Mouse (Mus musculus): ENCODE data around the gene Gcnt1. TPM values are rescaled to one million over a fixed set of nuclear protein-coding genes. Genes with fewer than 3 reads are reported as not detected.

Gene Gcnt1
- polyA plus RNA-seq, 1 experiment from 2014 or later: 19.0 TPM

GRCm38 (mm10) chr19:17396802-17397201, 24.2 kb upstream of the Gcnt1 start:
- Histone ChIP-seq H3K27me3 (peaks cover 7% of the 10 kb centered on the region; the same call in 1 of the 2 replicates), H3K4me2 (no peak overlapping the region), H3K4me1 (replicated peaks) (peaks cover 37% of the 10 kb centered on the region), H3K4me3 (replicated peaks) (no peak overlapping the region), H3K27ac (replicated peaks) (no peak overlapping the region), H3K9ac (no peak overlapping the region), H3K9me3 (replicated peaks) (no peaks in the 10 kb centered on the region), H3K36me3 (replicated peaks) (peaks cover 47% of the 10 kb centered on the region)
- no peak for ATAC-seq (ENCODE audit: insufficient read depth)
- WGBS (ENCODE audit: insufficient replicate concordance): 37% methylated on average over 4 of the region's 4 CpGs

GRCm38 (mm10) chr19:17393841-17394591, 21.4 kb upstream of the Gcnt1 start, which contains the start of gene Rfk:
TSS of gene Rfk (plus strand) at chr19:17394043.
- H3K27ac ChIP-seq (replicated peaks): peak within 1 kb of the TSS; percentile 90
- under 1% methylated on average over 82 of the region's 83 CpGs for WGBS (ENCODE audit: insufficient replicate concordance)
- peaks cover 40% of the 10 kb centered on the region for H3K4me1 ChIP-seq (replicated peaks)
- H3K27me3 ChIP-seq: peaks cover 7% of the 10 kb centered on the region; the same call in 1 of the 2 replicates
- ATAC-seq (ENCODE audit: insufficient read depth): peak; percentile 96
- peak within 1 kb of the TSS; percentile 82 for H3K4me2 ChIP-seq
- peak within 1 kb of the TSS; percentile 98 for H3K4me3 ChIP-seq (replicated peaks)
- no peaks in the 10 kb centered on the region for H3K9me3 ChIP-seq (replicated peaks)
- peak within 1 kb of the TSS; percentile 97 for H3K9ac ChIP-seq
- H3K36me3 ChIP-seq (replicated peaks): peaks cover 30% of the 10 kb centered on the region

- ATAC-seq (ENCODE audit: insufficient read depth): no peak
- H3K9ac ChIP-seq: no peak overlapping the region
- H3K4me3 ChIP-seq (replicated peaks): no peak overlapping the region
- H3K4me1 ChIP-seq (replicated peaks): peaks cover 42% of the 10 kb centered on the region
- H3K27ac ChIP-seq (replicated peaks): no peak overlapping the region
- peaks cover 19% of the 10 kb centered on the region for H3K36me3 ChIP-seq (replicated peaks)
- peaks cover 7% of the 10 kb centered on the region; the same call in 1 of the 2 replicates for H3K27me3 ChIP-seq
- H3K4me2 ChIP-seq: peak overlapping the region; percentile 82
- WGBS (ENCODE audit: insufficient replicate concordance): 28% methylated on average over 3 of the region's 3 CpGs
- H3K9me3 ChIP-seq (replicated peaks): no peaks in the 10 kb centered on the region
These were observed 20.2 kb upstream of the Gcnt1 start for GRCm38 (mm10) chr19:17392866-17393265.

- Histone ChIP-seq H3K27me3 (peaks cover 7% of the 10 kb centered on the region; the same call in 1 of the 2 replicates), H3K36me3 (replicated peaks) (no peaks in the 10 kb centered on the region), H3K4me2 (no peak overlapping the region), H3K9ac (no peak overlapping the region), H3K27ac (replicated peaks) (no peak overlapping the region), H3K9me3 (replicated peaks) (no peaks in the 10 kb centered on the region), H3K4me1 (replicated peaks) (peaks cover 19% of the 10 kb centered on the region), H3K4me3 (replicated peaks) (no peak overlapping the region)
- no peak for ATAC-seq (ENCODE audit: insufficient read depth)
- 16% methylated on average over 2 of the region's 2 CpGs for WGBS (ENCODE audit: insufficient replicate concordance)
These were observed 15.8 kb upstream of the Gcnt1 start for GRCm38 (mm10) chr19:17388404-17388803.

GRCm38 (mm10) chr19:17386424-17386823, 13.8 kb upstream of the Gcnt1 start:
- no peak overlapping the region for H3K4me3 ChIP-seq (replicated peaks)
- WGBS (ENCODE audit: insufficient replicate concordance): 76% methylated on average over 6 of the region's 6 CpGs
- H3K4me2 ChIP-seq: no peak overlapping the region
- no peaks in the 10 kb centered on the region for H3K27me3 ChIP-seq
- no peak overlapping the region for H3K9ac ChIP-seq
- ATAC-seq (ENCODE audit: insufficient read depth): no peak
- no peak overlapping the region for H3K27ac ChIP-seq (replicated peaks)
- peaks cover 11% of the 10 kb centered on the region; the same call in 1 of the 2 replicates for H3K4me1 ChIP-seq (replicated peaks)
- no peaks in the 10 kb centered on the region for H3K36me3 ChIP-seq (replicated peaks)
- H3K9me3 ChIP-seq (replicated peaks): no peaks in the 10 kb centered on the region

- Histone ChIP-seq H3K4me2 (no peak overlapping the region), H3K9ac (no peak overlapping the region), H3K4me3 (replicated peaks) (no peak overlapping the region), H3K9me3 (replicated peaks) (no peaks in the 10 kb centered on the region), H3K36me3 (replicated peaks) (no peaks in the 10 kb centered on the region), H3K27ac (replicated peaks) (no peak overlapping the region), H3K27me3 (no peaks in the 10 kb centered on the region), H3K4me1 (replicated peaks) (peaks cover 11% of the 10 kb centered on the region; the same call in 1 of the 2 replicates)
- WGBS (ENCODE audit: insufficient replicate concordance): 19% methylated on average over 1 of the region's 1 CpGs
- no peak for ATAC-seq (ENCODE audit: insufficient read depth)
These were observed 12.8 kb upstream of the Gcnt1 start for GRCm38 (mm10) chr19:17385426-17385825.

- Histone ChIP-seq H3K27me3 (no peaks in the 10 kb centered on the region), H3K9me3 (replicated peaks) (no peaks in the 10 kb centered on the region), H3K36me3 (replicated peaks) (no peaks in the 10 kb centered on the region), H3K4me1 (replicated peaks) (peaks cover 11% of the 10 kb centered on the region; the same call in 1 of the 2 replicates), H3K9ac (no peak overlapping the region), H3K27ac (replicated peaks) (no peak overlapping the region), H3K4me2 (no peak overlapping the region), H3K4me3 (replicated peaks) (no peak overlapping the region)
- peak; percentile 68 for ATAC-seq (ENCODE audit: insufficient read depth)
- 32% methylated on average over 4 of the region's 4 CpGs for WGBS (ENCODE audit: insufficient replicate concordance)
These were observed 12.4 kb upstream of the Gcnt1 start for GRCm38 (mm10) chr19:17385022-17385421.

GRCm38 (mm10) chr19:17382807-17383397, 10.3 kb upstream of the Gcnt1 start:
- H3K9me3 ChIP-seq (replicated peaks): no peaks in the 10 kb centered on the region
- 42% methylated on average over 6 of the region's 6 CpGs for WGBS (ENCODE audit: insufficient replicate concordance)

GRCm38 (mm10) chr19:17380549-17380948, 7.9 kb upstream of the Gcnt1 start:
- Histone ChIP-seq H3K36me3 (replicated peaks) (no peaks in the 10 kb centered on the region), H3K27me3 (no peaks in the 10 kb centered on the region), H3K9me3 (replicated peaks) (no peaks in the 10 kb centered on the region), H3K4me2 (no peak overlapping the region), H3K4me3 (replicated peaks) (no peak overlapping the region), H3K9ac (no peak overlapping the region), H3K27ac (replicated peaks) (no peak overlapping the region), H3K4me1 (replicated peaks) (peaks cover 8% of the 10 kb centered on the region; the same call in 1 of the 2 replicates)
- WGBS (ENCODE audit: insufficient replicate concordance): 41% methylated on average over 7 of the region's 7 CpGs
- ATAC-seq (ENCODE audit: insufficient read depth): no peak

More at GRCm38 (mm10) chr19:17382807-17383397, 10.3 kb upstream of the Gcnt1 start:
- 0 out of 2 replicates have a peak, but pooled peaks cover 3% of the 10 kb centered on the region for H3K4me1 ChIP-seq (replicated peaks)
- H3K9ac ChIP-seq: no peak overlapping the region
- no peak overlapping the region for H3K4me2 ChIP-seq
- no peak overlapping the region for H3K27ac ChIP-seq (replicated peaks)
- ATAC-seq (ENCODE audit: insufficient read depth): no peak
- H3K27me3 ChIP-seq: no peaks in the 10 kb centered on the region
- no peaks in the 10 kb centered on the region for H3K36me3 ChIP-seq (replicated peaks)
- no peak overlapping the region for H3K4me3 ChIP-seq (replicated peaks)

- H3K9ac ChIP-seq: no peak overlapping the region
- no peaks in the 10 kb centered on the region for H3K36me3 ChIP-seq (replicated peaks)
- H3K4me3 ChIP-seq (replicated peaks): no peak overlapping the region
- H3K4me1 ChIP-seq (replicated peaks): peaks cover 8% of the 10 kb centered on the region; the same call in 1 of the 2 replicates
- no peaks in the 10 kb centered on the region for H3K9me3 ChIP-seq (replicated peaks)
- no peak for ATAC-seq (ENCODE audit: insufficient read depth)
- H3K27me3 ChIP-seq: no peaks in the 10 kb centered on the region
- no peak overlapping the region for H3K27ac ChIP-seq (replicated peaks)
- no peak overlapping the region for H3K4me2 ChIP-seq
These were observed 6.2 kb upstream of the Gcnt1 start for GRCm38 (mm10) chr19:17378845-17379244.

GRCm38 (mm10) chr19:17369581-17369980, 3.1 kb downstream of the Gcnt1 start:
- whole genome bisulfite sequencing (ENCODE audit: insufficient replicate concordance): 67% methylated on average over 7 of the region's 7 CpGs
- ATAC-seq (ENCODE audit: insufficient read depth): no peak
- no peak overlapping the region for H3K9ac ChIP-seq

More at GRCm38 (mm10) chr19:17369581-17369980, 3.1 kb downstream of the Gcnt1 start:
- Histone ChIP-seq H3K4me2 (no peak overlapping the region), H3K9me3 (replicated peaks) (no peaks in the 10 kb centered on the region), H3K4me3 (replicated peaks) (no peak overlapping the region), H3K27me3 (no peaks in the 10 kb centered on the region), H3K27ac (replicated peaks) (no peak overlapping the region), H3K36me3 (replicated peaks) (no peaks in the 10 kb centered on the region), H3K4me1 (replicated peaks) (peaks cover 4% of the 10 kb centered on the region; the same call in 1 of the 2 replicates)

Data from liver, embryonic 15.5 days (tissue).